ENCODE assay signal across 12 mouse cellular contexts in the genomic region with DNA sequence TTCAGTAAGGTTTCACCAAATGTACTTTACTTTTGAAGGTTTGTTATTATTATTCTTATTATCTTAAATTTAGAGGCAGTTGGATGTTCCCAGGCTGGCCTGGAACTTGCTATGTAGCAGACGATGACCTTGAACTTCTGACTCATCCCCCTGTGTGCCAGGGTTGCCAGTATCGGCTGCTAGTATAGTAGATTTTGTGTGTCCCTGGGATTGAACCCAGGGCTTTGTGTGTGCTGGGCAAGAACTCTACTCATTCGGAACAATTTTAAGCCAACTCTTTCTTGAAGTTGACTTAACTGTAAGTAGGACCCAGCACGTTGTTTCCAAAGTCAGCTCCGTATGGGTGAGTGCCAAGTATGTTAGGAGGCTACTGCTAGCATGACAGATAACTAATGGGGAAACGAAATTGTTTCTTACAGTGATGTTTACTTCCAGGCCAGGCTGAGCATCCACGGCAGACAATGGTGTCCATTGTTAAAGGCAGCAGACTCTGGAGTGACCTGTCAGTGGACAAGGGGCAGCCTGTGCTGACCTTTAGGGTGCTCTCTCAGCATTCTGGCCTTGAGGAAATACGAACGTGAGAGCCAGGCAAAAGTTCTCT. TPM values are rescaled to one million over a fixed set of nuclear protein-coding genes. Genes with fewer than 3 reads are reported as not detected.
A peak's percentile ranks its signal among the peaks of the same experiment; 100 is the strongest.
DNase-seq lines count a peak whose midpoint lies in the region; ATAC-seq and TF ChIP-seq lines count a peak whose summit lies in the region.
"Had no signal": no experiment of that assay in that cellular context is flagged by ENCODE, and none has a peak within 500 bp of the region (broad histone marks: within the 10 kb centered on the region; RNA-seq: fewer than 3 reads in every experiment).

No protein-coding gene starts in this region.

- H3K4me3 ChIP-seq in forebrain, embryonic 14.5 days (ENCODE audit: low read depth, low read length): no peak overlapping the region
- no peak overlapping the region for H3K4me3 ChIP-seq in forebrain, embryonic 12.5 days (replicated peaks)
- H3K4me3 ChIP-seq in layer of hippocampus, adult 2 months: peak overlapping the region; percentile 80; the same call in 1 of the 2 replicates
- no peak overlapping the region for H3K4me3 ChIP-seq in lung, postnatal 0 days (ENCODE audit: low read depth, low read length)

- TF ChIP-seq EP300 in lung, postnatal 0 days (IDR thresholded peaks at IDR 0.05): peak; percentile 39

- H3K27ac ChIP-seq in forebrain, embryonic 14.5 days (ENCODE audit: low read depth, low read length): no peak overlapping the region
- H3K27ac ChIP-seq in forebrain, embryonic 12.5 days: no peak overlapping the region
- H3K27ac ChIP-seq in layer of hippocampus, adult 2 months: peak overlapping the region; percentile 100
- H3K27ac ChIP-seq in lung, postnatal 0 days (ENCODE audit: low read length): no peak overlapping the region
- H3K27ac ChIP-seq: kidney, postnatal 0 days; limb, embryonic 13.5 days; midbrain, embryonic 12.5 days had no signal

- TF ChIP-seq CTCF in layer of hippocampus, adult 2 months (conservative IDR thresholded peaks at IDR 0.05): no peak
- TF ChIP-seq CTCF in lung, postnatal 0 days (IDR thresholded peaks at IDR 0.05): no peak

- H3K4me1 ChIP-seq in forebrain, embryonic 14.5 days (ENCODE audit: control insufficient read depth, insufficient read depth, low read length): peaks cover 60% of the 10 kb centered on the region
- H3K4me1 ChIP-seq in forebrain, embryonic 12.5 days: peaks cover 69% of the 10 kb centered on the region
- peaks cover 32% of the 10 kb centered on the region for H3K4me1 ChIP-seq in lung, postnatal 0 days (ENCODE audit: insufficient read depth, low read depth, low read length)

- no peaks in the 10 kb centered on the region for H3K27me3 ChIP-seq in forebrain, embryonic 14.5 days (replicated peaks; ENCODE audit: control insufficient read depth, insufficient read depth, low read length)
- peaks cover 27% of the 10 kb centered on the region for H3K27me3 ChIP-seq in forebrain, embryonic 12.5 days
- no peaks in the 10 kb centered on the region for H3K27me3 ChIP-seq in lung, postnatal 0 days (replicated peaks; ENCODE audit: insufficient read depth, low read length)
- H3K27me3 ChIP-seq: limb, embryonic 13.5 days had no signal

- no peaks in the 10 kb centered on the region for H3K9me3 ChIP-seq in forebrain, embryonic 14.5 days (replicated peaks; ENCODE audit: control insufficient read depth, low read length)
- no peaks in the 10 kb centered on the region for H3K9me3 ChIP-seq in forebrain, embryonic 12.5 days
- no peaks in the 10 kb centered on the region for H3K9me3 ChIP-seq in lung, postnatal 0 days (ENCODE audit: low read length)
- H3K9me3 ChIP-seq: limb, embryonic 13.5 days; midbrain, embryonic 12.5 days had no signal

- H3K9ac ChIP-seq in forebrain, embryonic 14.5 days (ENCODE audit: low read length): no peak overlapping the region
- no peak overlapping the region for H3K9ac ChIP-seq in forebrain, embryonic 12.5 days
- H3K9ac ChIP-seq in lung, postnatal 0 days (replicated peaks; ENCODE audit: low read depth): no peak overlapping the region
- H3K9ac ChIP-seq: midbrain, embryonic 12.5 days had no signal

- 46% methylated on average over 9 of the region's 9 CpGs for WGBS in forebrain, embryonic 14.5 days
- 47% methylated on average over 9 of the region's 9 CpGs for WGBS in forebrain, embryonic 12.5 days
- WGBS in lung, postnatal 0 days: 24% methylated on average over 9 of the region's 9 CpGs

- ATAC-seq in forebrain, embryonic 14.5 days: no peak
- ATAC-seq in forebrain, embryonic 12.5 days (ENCODE audit: low FRiP score): no peak
- ATAC-seq in lung, postnatal 0 days: peak; percentile 43

- H3K4me2 ChIP-seq in forebrain, embryonic 14.5 days (ENCODE audit: low read length): peak overlapping the region; percentile 33; the same call in 1 of the 2 replicates
- no peak overlapping the region for H3K4me2 ChIP-seq in forebrain, embryonic 12.5 days
- no peak overlapping the region for H3K4me2 ChIP-seq in lung, postnatal 0 days (replicated peaks; ENCODE audit: low read depth, low read length)

- H3K36me3 ChIP-seq in forebrain, embryonic 14.5 days (ENCODE audit: control insufficient read depth, insufficient read depth, low read length): no peaks in the 10 kb centered on the region
- H3K36me3 ChIP-seq in forebrain, embryonic 12.5 days (replicated peaks): no peaks in the 10 kb centered on the region
- H3K36me3 ChIP-seq in lung, postnatal 0 days (ENCODE audit: insufficient read depth, low read length): no peaks in the 10 kb centered on the region
- H3K36me3 ChIP-seq: limb, embryonic 13.5 days; midbrain, embryonic 12.5 days had no signal

- DNase-seq in forebrain, embryonic 14.5 days (ENCODE audit: low spot score): no peak
- no peak for DNase-seq in layer of hippocampus, adult 2 months (ENCODE audit: low spot score in 2 of 2)
- no peak for DNase-seq in layer of hippocampus, adult 11-12 months (ENCODE audit: low spot score)
- DNase-seq in adipocyte (ENCODE audit: low spot score): peak; percentile 92
- DNase-seq in lung, postnatal 0 days (ENCODE audit: low spot score): peak; percentile 68
- no peak for DNase-seq in layer of hippocampus, postnatal 10 days (ENCODE audit: low spot score in 2 of 2)
- DNase-seq in ovary, adult 18-20 months (ENCODE audit: low spot score): no peak
- DNase-seq: right cerebral cortex, adult 18-20 months had no signal

RNA-seq across cellular contexts. Expression of gene Arid1b, which starts 7.5 kb away (rescaled TPM):
- polyA plus RNA-seq in forebrain, embryonic 14.5 days (2014; fragmentation: Nextera tagmentation; extraction: Ambion mirVana): 11.1 and 14.7 TPM in 2 replicates
- polyA plus RNA-seq in forebrain, embryonic 12.5 days (2016; fragmentation: Nextera tagmentation; extraction: Ambion mirVana): 17.4 and 17.7 TPM in 2 replicates
- 100 to 1,000 TPM; 114 to 119 TPM for total RNA-seq in layer of hippocampus, adult 2 months (2021)
- polyA plus RNA-seq in lung, postnatal 0 days (2015; fragmentation: Nextera tagmentation; extraction: Ambion mirVana): 7.2 and 8.8 TPM in 2 replicates
- 10 to 100 TPM; 74.7 to 79.4 TPM for total RNA-seq in layer of hippocampus, postnatal 10 days (2021)

Comparison
In these comparisons a context has a peak if more than half of its experiments do, and no peak if none do; other contexts are left out.
1. DNase-seq: peak in adipocyte (single experiment) and lung, postnatal 0 days (single experiment); none in forebrain, embryonic 14.5 days (single experiment), layer of hippocampus, adult 2 months (0 of 2), layer of hippocampus, adult 11-12 months (single experiment), layer of hippocampus, postnatal 10 days (0 of 2) and ovary, adult 18-20 months (single experiment).